Mouse (Mus musculus) kidney, adult 18-20 months (tissue): ENCODE data around the gene Sgms2.

Experiments used
- DNase-seq: peaks from one replicate; pipeline ENCODE4 v3.0.0; 2021

Sgms2 gene

GRCm38 (mm10) chr3:131302452-131303319 is 188.5 kb downstream of the Sgms2 start, which contains the start of gene Cyp2u1:
Cyp2u1 (minus strand) TSS chr3:131303227.
- DNase-seq: peak; percentile 93

- DNase-seq: no peak
These were observed 191.3 kb downstream of the Sgms2 start for GRCm38 (mm10) chr3:131299908-131300307.

- DNase-seq: no peak
These were observed 192.1 kb downstream of the Sgms2 start for GRCm38 (mm10) chr3:131299078-131299477.

GRCm38 (mm10) chr3:131296893-131297292 is 194.3 kb downstream of the Sgms2 start:
- DNase-seq: no peak

GRCm38 (mm10) chr3:131295513-131296200 is 195.6 kb downstream of the Sgms2 start:
- DNase-seq: no peak

- no peak for DNase-seq
These were observed 196.7 kb downstream of the Sgms2 start for GRCm38 (mm10) chr3:131294503-131294902.

GRCm38 (mm10) chr3:131292959-131293358 is 198.3 kb downstream of the Sgms2 start:
- DNase-seq: no peak

- no peak for DNase-seq
These were observed 198.9 kb downstream of the Sgms2 start for GRCm38 (mm10) chr3:131292349-131292748.

- DNase-seq: no peak
These were observed 199.3 kb downstream of the Sgms2 start for GRCm38 (mm10) chr3:131291890-131292289.

- DNase-seq: no peak
These were observed 217.1 kb downstream of the Sgms2 start for GRCm38 (mm10) chr3:131274151-131274550.

GRCm38 (mm10) chr3:131272374-131273100 is 218.7 kb downstream of the Sgms2 start:
- peak; percentile 34 for DNase-seq

GRCm38 (mm10) chr3:131271559-131272373 is 219.4 kb downstream of the Sgms2 start, which contains the start of gene Hadh:
Hadh (minus strand) TSS chr3:131272101.
- peak; percentile 90 for DNase-seq

GRCm38 (mm10) chr3:131271157-131271556 is 220.1 kb downstream of the Sgms2 start:
- DNase-seq: peak; percentile 84

- no peak for DNase-seq
These were observed 220.8 kb downstream of the Sgms2 start for GRCm38 (mm10) chr3:131270381-131270780.
